Mouse (Mus musculus) effector memory CD4-positive, alpha-beta T cell, adult 7 months (primary cell): ENCODE measurements around the gene Trim43b. TPM values are rescaled to one million over a fixed set of nuclear protein-coding genes. Genes with fewer than 3 reads are reported as not detected.

Source experiments
- polyA plus RNA-seq: library from polyadenylated mRNA; unstranded; fragments of 100-300 nt; shearing (Covaris generic); gene quantifications from one replicate; pipeline ENCODE4 v1.2.1, GENCODE M21; 2017

Gene Trim43b
- 0.26 TPM for polyA plus RNA-seq

DNA sequence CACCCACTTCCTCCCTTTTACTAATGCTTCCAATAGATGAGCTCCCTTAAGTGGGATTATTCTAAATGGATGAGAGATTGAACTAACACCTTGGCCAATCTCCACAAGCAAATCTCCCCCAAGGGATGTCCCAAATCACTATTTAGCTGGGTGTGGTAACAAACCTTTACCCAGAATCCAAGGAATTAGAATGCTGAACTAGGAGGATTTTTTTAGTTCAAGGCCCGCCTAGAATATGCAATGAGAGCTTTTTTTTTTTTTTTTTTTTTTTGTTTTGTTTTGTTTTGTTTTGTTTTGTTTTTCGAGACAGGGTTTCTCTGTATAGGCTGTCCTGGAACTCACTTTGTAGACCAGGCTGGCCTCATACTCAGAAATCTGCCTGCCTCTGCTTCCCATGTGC is at the start of gene Trim43b:
Gene Trim43b, minus strand, starts transcription at position 101 of the 400 bp plus-strand sequence.

Other genes with a start within 250 kb of the Trim43b start
- 1.8 TPM for gene Bcl2a1a, start 135.9 kb downstream of the Trim43b start, polyA plus RNA-seq
- 1,309 TPM for gene Bcl2a1b, start 106.4 kb upstream of the Trim43b start, polyA plus RNA-seq
- 61.2 TPM for gene Gm29094, start 106.5 kb upstream of the Trim43b start, polyA plus RNA-seq
- gene Mthfs, start 117.8 kb upstream of the Trim43b start, polyA plus RNA-seq, result 73.2 TPM